Mouse (Mus musculus) heart, adult 18-20 months (tissue): Measurements from ENCODE around the gene Ccm2. TPM values are rescaled to one million over a fixed set of nuclear protein-coding genes. Genes with fewer than 3 reads are reported as not detected.

Source experiments
- DNase-seq, 2 experiments: peaks; one replicate each; pipeline ENCODE4 v3.0.0; 2021 to 2022; ENCODE audit warnings: mixed read lengths in 1 of 2
- total RNA-seq, 2 experiments: library from RNA; stranded (reverse); gene quantifications; 2 replicates each; pipeline ENCODE4 v1.2.3; 2021

Gene Ccm2
- total RNA-seq, 2 experiments from 2014 or later = 24.7 to 26.0 TPM

- DNase-seq = peak; percentile 96 to 99
These were observed 18.3 kb upstream of the Ccm2 start for GRCm38 (mm10) chr11:6528186-6529006.

- no peak for DNase-seq
These were observed 16.7 kb upstream of the Ccm2 start for GRCm38 (mm10) chr11:6529961-6530360.

- no peak for DNase-seq
These were observed 15.9 kb upstream of the Ccm2 start for GRCm38 (mm10) chr11:6530746-6531145.

GRCm38 (mm10) chr11:6544683-6545082, 2.0 kb upstream of the Ccm2 start:
- no peak for DNase-seq

- DNase-seq = no peak
These were observed 1.4 kb upstream of the Ccm2 start for GRCm38 (mm10) chr11:6545186-6545856.

GRCm38 (mm10) chr11:6545857-6546192, 862 bp upstream of the Ccm2 start:
- no peak for DNase-seq

GRCm38 (mm10) chr11:6547037-6547680, 472 bp downstream of the Ccm2 start:
- peak; percentile 80 to 89 for DNase-seq

GRCm38 (mm10) chr11:6547696-6548325, 1.1 kb downstream of the Ccm2 start:
- DNase-seq = no peak

GRCm38 (mm10) chr11:6549770-6550169, 3.1 kb downstream of the Ccm2 start:
- DNase-seq = no peak

- no peak for DNase-seq
These were observed 3.5 kb downstream of the Ccm2 start for GRCm38 (mm10) chr11:6550201-6550600.

GRCm38 (mm10) chr11:6558234-6558633, 11.5 kb downstream of the Ccm2 start:
- no peak for DNase-seq

GRCm38 (mm10) chr11:6559996-6560395, 13.3 kb downstream of the Ccm2 start:
- no peak for DNase-seq

GRCm38 (mm10) chr11:6560655-6561360, 14.1 kb downstream of the Ccm2 start:
- peak; percentile 69 to 77 for DNase-seq

- no peak for DNase-seq
These were observed 14.8 kb downstream of the Ccm2 start for GRCm38 (mm10) chr11:6561474-6561873.

GRCm38 (mm10) chr11:6562359-6562758, 15.7 kb downstream of the Ccm2 start:
- peak in 1 of 2 experiments; percentile 30 for DNase-seq

GRCm38 (mm10) chr11:6563201-6563600, 16.5 kb downstream of the Ccm2 start:
- DNase-seq = no peak

GRCm38 (mm10) chr11:6566496-6566895, 19.8 kb downstream of the Ccm2 start:
- no peak for DNase-seq

GRCm38 (mm10) chr11:6567951-6568350, 21.3 kb downstream of the Ccm2 start:
- DNase-seq = no peak

- DNase-seq = peak; percentile 60 to 69
These were observed 22.1 kb downstream of the Ccm2 start for GRCm38 (mm10) chr11:6568584-6569409.

GRCm38 (mm10) chr11:6569410-6569777, 22.7 kb downstream of the Ccm2 start:
- no peak for DNase-seq

GRCm38 (mm10) chr11:6576151-6576550, 29.5 kb downstream of the Ccm2 start:
- no peak for DNase-seq
